ENCODE assay signal across 18 mouse cellular contexts in genomic region chr4:149237011-149237410, GRCm38 (mm10).
"Had no signal": no experiment of that assay in that cellular context is flagged by ENCODE, and none has a peak within 500 bp of the region (broad histone marks: within the 10 kb centered on the region; RNA-seq: fewer than 3 reads in every experiment).

No protein-coding gene starts in this region.

- H3K9ac ChIP-seq: limb, embryonic 13.5 days; liver, embryonic 12.5 days; liver, embryonic 15.5 days; lung, embryonic 15.5 days; midbrain, embryonic 13.5 days had no signal

- H3K4me2 ChIP-seq: limb, embryonic 13.5 days; liver, embryonic 12.5 days; liver, embryonic 15.5 days; lung, embryonic 15.5 days; midbrain, embryonic 13.5 days had no signal

- ATAC-seq: liver, embryonic 12.5 days; midbrain, embryonic 13.5 days; midbrain, embryonic 16.5 days had no signal

- H3K27me3 ChIP-seq: limb, embryonic 13.5 days; liver, embryonic 12.5 days; liver, embryonic 15.5 days; lung, embryonic 15.5 days; megakaryocyte, embryonic 14.5 days; midbrain, embryonic 13.5 days had no signal

- H3K9me3 ChIP-seq: limb, embryonic 10.5 days; limb, embryonic 13.5 days; liver, embryonic 12.5 days; liver, embryonic 15.5 days; lung, embryonic 15.5 days; megakaryocyte, embryonic 14.5 days; midbrain, embryonic 10.5 days; midbrain, embryonic 13.5 days had no signal

- DNase-seq: kidney, postnatal 14 days; kidney, postnatal 4 days; liver; lung, adult 18-20 months; lung, postnatal 10 days; lung, postnatal 36 days; thymus, adult 18-20 months; thymus, postnatal 36 days had no signal

- H3K4me3 ChIP-seq: limb, embryonic 10.5 days; limb, embryonic 13.5 days; liver, embryonic 12.5 days; liver, embryonic 15.5 days; lung, embryonic 15.5 days; megakaryocyte, embryonic 14.5 days; midbrain, embryonic 10.5 days; midbrain, embryonic 13.5 days; myocyte had no signal

- H3K27ac ChIP-seq: limb, embryonic 10.5 days; limb, embryonic 13.5 days; liver, embryonic 12.5 days; liver, embryonic 15.5 days; lung, embryonic 15.5 days; midbrain, embryonic 10.5 days; midbrain, embryonic 13.5 days had no signal

- H3K4me1 ChIP-seq: limb, embryonic 10.5 days; limb, embryonic 13.5 days; liver, embryonic 12.5 days; liver, embryonic 15.5 days; lung, embryonic 15.5 days had no signal
